9 mouse cellular contexts compared by ENCODE assay signal in the genomic region with DNA sequence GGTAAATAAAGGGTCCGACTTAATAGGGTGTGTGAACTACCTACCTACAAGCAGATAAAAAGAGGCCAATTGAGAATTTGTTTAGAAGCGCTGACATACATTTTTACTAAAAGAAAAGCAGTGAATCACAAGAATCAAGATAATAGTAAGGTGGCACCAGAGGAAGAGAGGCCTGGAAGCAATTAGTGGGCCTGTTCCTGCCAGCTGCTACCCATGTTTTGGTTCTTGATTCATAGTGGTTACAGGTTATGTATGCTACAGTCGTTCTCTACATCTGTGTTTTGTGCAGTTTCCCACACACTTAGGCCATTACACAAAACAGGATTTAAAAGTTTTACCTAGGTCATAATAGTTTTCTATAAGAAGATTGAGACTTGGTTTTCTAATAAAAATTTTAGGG. TPM values are rescaled to one million over a fixed set of nuclear protein-coding genes. Genes with fewer than 3 reads are reported as not detected.
DNase-seq lines count a peak whose midpoint lies in the region; ATAC-seq lines count a peak whose summit lies in the region.
"Had no signal": no experiment of that assay in that cellular context is flagged by ENCODE, and none has a peak within 500 bp of the region (broad histone marks: within the 10 kb centered on the region; RNA-seq: fewer than 3 reads in every experiment).

No protein-coding gene starts in this region.

- H3K9ac ChIP-seq in lung, embryonic 15.5 days, result peak overlapping the region; percentile 37; the same call in 1 of the 2 replicates
- no peak overlapping the region for H3K9ac ChIP-seq in embryonic facial prominence, embryonic 15.5 days
- peak overlapping the region; percentile 88; the same call in 1 of the 2 replicates for H3K9ac ChIP-seq in limb, embryonic 12.5 days (replicated peaks)
- H3K9ac ChIP-seq in stomach, embryonic 14.5 days (replicated peaks; ENCODE audit: low read depth, low read length), result 0 out of 2 replicates have a peak overlapping the region, but pooled peaks have one; percentile 92

- H3K4me3 ChIP-seq in lung, embryonic 15.5 days, result peak overlapping the region; percentile 96
- H3K4me3 ChIP-seq in embryonic facial prominence, embryonic 15.5 days (replicated peaks), result peak overlapping the region; percentile 88
- H3K4me3 ChIP-seq in limb, embryonic 12.5 days (replicated peaks), result peak overlapping the region; percentile 72
- H3K4me3 ChIP-seq in stomach, embryonic 14.5 days (ENCODE audit: low read depth, low read length), result peak overlapping the region; percentile 90

- WGBS in lung, embryonic 15.5 days, result 69% methylated on average over 3 of the region's 3 CpGs
- 50% methylated on average over 3 of the region's 3 CpGs for WGBS in embryonic facial prominence, embryonic 15.5 days
- WGBS in limb, embryonic 12.5 days, result 49% methylated on average over 3 of the region's 3 CpGs
- 68% methylated on average over 3 of the region's 3 CpGs for WGBS in stomach, embryonic 14.5 days

- DNase-seq in lung, postnatal 10 days, result no peak
- no peak for DNase-seq in adrenal gland, postnatal 10 days
- no peak for DNase-seq in frontal cortex, postnatal 36 days (ENCODE audit: low spot score in 2 of 2)
- DNase-seq: cerebellum, adult 11 months had no signal

- H3K4me2 ChIP-seq in lung, embryonic 15.5 days, result peak overlapping the region; percentile 65
- peak overlapping the region; percentile 61 for H3K4me2 ChIP-seq in embryonic facial prominence, embryonic 15.5 days (replicated peaks)
- H3K4me2 ChIP-seq in limb, embryonic 12.5 days, result peak overlapping the region; percentile 72
- H3K4me2 ChIP-seq in stomach, embryonic 14.5 days (replicated peaks; ENCODE audit: low read depth, low read length), result peak overlapping the region; percentile 63

- ATAC-seq in lung, embryonic 15.5 days (ENCODE audit: borderline replicate concordance, extremely low read depth, low FRiP score, low TSS enrichment), result no peak
- no peak for ATAC-seq in embryonic facial prominence, embryonic 15.5 days (ENCODE audit: insufficient number of reproducible peaks, low FRiP score, low TSS enrichment, low read depth)
- ATAC-seq in limb, embryonic 12.5 days (ENCODE audit: insufficient number of reproducible peaks, insufficient read depth, low FRiP score, low TSS enrichment, low read depth), result no peak
- ATAC-seq in stomach, embryonic 14.5 days (ENCODE audit: insufficient number of reproducible peaks, insufficient read depth, low FRiP score, low read depth), result no peak
- ATAC-seq in megakaryocyte-erythroid progenitor cell, adult 5-6 weeks (replicated peaks; ENCODE audit: low FRiP score, low TSS enrichment, poor library complexity, severe bottlenecking), result no peak

- no peaks in the 10 kb centered on the region for H3K9me3 ChIP-seq in lung, embryonic 15.5 days
- no peaks in the 10 kb centered on the region for H3K9me3 ChIP-seq in embryonic facial prominence, embryonic 15.5 days (replicated peaks)
- H3K9me3 ChIP-seq in limb, embryonic 12.5 days, result no peaks in the 10 kb centered on the region
- no peaks in the 10 kb centered on the region for H3K9me3 ChIP-seq in stomach, embryonic 14.5 days (ENCODE audit: control insufficient read depth, low read depth, low read length)

- no peaks in the 10 kb centered on the region for H3K36me3 ChIP-seq in lung, embryonic 15.5 days
- no peaks in the 10 kb centered on the region for H3K36me3 ChIP-seq in embryonic facial prominence, embryonic 15.5 days
- no peaks in the 10 kb centered on the region for H3K36me3 ChIP-seq in limb, embryonic 12.5 days
- no peaks in the 10 kb centered on the region for H3K36me3 ChIP-seq in stomach, embryonic 14.5 days (ENCODE audit: control insufficient read depth, insufficient read depth, low read length)

- peaks cover 4% of the 10 kb centered on the region for H3K4me1 ChIP-seq in lung, embryonic 15.5 days
- peaks cover 3% of the 10 kb centered on the region; the same call in 1 of the 2 replicates for H3K4me1 ChIP-seq in embryonic facial prominence, embryonic 15.5 days
- peaks cover 8% of the 10 kb centered on the region for H3K4me1 ChIP-seq in limb, embryonic 12.5 days (replicated peaks)
- H3K4me1 ChIP-seq in stomach, embryonic 14.5 days (ENCODE audit: control insufficient read depth, insufficient read depth, low read length), result peaks cover 9% of the 10 kb centered on the region; the same call in 1 of the 2 replicates

- H3K27ac ChIP-seq in lung, embryonic 15.5 days, result no peak overlapping the region
- H3K27ac ChIP-seq in embryonic facial prominence, embryonic 15.5 days (replicated peaks), result no peak overlapping the region
- no peak overlapping the region for H3K27ac ChIP-seq in limb, embryonic 12.5 days
- no peak overlapping the region for H3K27ac ChIP-seq in stomach, embryonic 14.5 days (ENCODE audit: low read length)

- H3K27me3 ChIP-seq in lung, embryonic 15.5 days, result no peaks in the 10 kb centered on the region
- no peaks in the 10 kb centered on the region for H3K27me3 ChIP-seq in embryonic facial prominence, embryonic 15.5 days
- no peaks in the 10 kb centered on the region for H3K27me3 ChIP-seq in limb, embryonic 12.5 days
- no peaks in the 10 kb centered on the region for H3K27me3 ChIP-seq in stomach, embryonic 14.5 days (ENCODE audit: control insufficient read depth, insufficient read depth, low read length)

RNA-seq across cellular contexts. Expression of a gene that starts 1.5 kb away (rescaled TPM):
- polyA plus RNA-seq in lung, embryonic 15.5 days (2015; fragmentation: Nextera tagmentation; extraction: Ambion mirVana), result 21.3 and 21.9 TPM in 2 replicates
- polyA plus RNA-seq in embryonic facial prominence, embryonic 15.5 days (2015; fragmentation: Nextera tagmentation; extraction: Ambion mirVana), result 27.1 and 28.4 TPM in 2 replicates
- 25.6 and 33.5 TPM in 2 replicates for polyA plus RNA-seq in limb, embryonic 12.5 days (2016; fragmentation: Nextera tagmentation; extraction: Ambion mirVana)
- 39.6 and 41.8 TPM in 2 replicates for polyA plus RNA-seq in stomach, embryonic 14.5 days (2014; fragmentation: Nextera tagmentation; extraction: Ambion mirVana)
- 10 to 100 TPM; 42.2 to 44.1 TPM for total RNA-seq in adrenal gland, postnatal 10 days (2021)
- total RNA-seq in megakaryocyte-erythroid progenitor cell, adult 5-6 weeks (2014; fragmentation: Nextera tagmentation), result 37.6 and 41.4 TPM in 2 replicates
- 12.3 and 25.8 TPM in 2 replicates for total RNA-seq in megakaryocyte-erythroid progenitor cell, adult 5-6 weeks (2017)

RNA-seq across cellular contexts. Expression of a gene that starts 2.3 kb away (rescaled TPM):
- 94.1 and 107 TPM in 2 replicates for polyA plus RNA-seq in lung, embryonic 15.5 days (2015; fragmentation: Nextera tagmentation; extraction: Ambion mirVana)
- polyA plus RNA-seq in embryonic facial prominence, embryonic 15.5 days (2015; fragmentation: Nextera tagmentation; extraction: Ambion mirVana), result 88.4 and 90.6 TPM in 2 replicates
- 129 and 135 TPM in 2 replicates for polyA plus RNA-seq in limb, embryonic 12.5 days (2016; fragmentation: Nextera tagmentation; extraction: Ambion mirVana)
- polyA plus RNA-seq in stomach, embryonic 14.5 days (2014; fragmentation: Nextera tagmentation; extraction: Ambion mirVana), result 117 and 127 TPM in 2 replicates
- total RNA-seq in adrenal gland, postnatal 10 days (2021), result 10 to 100 TPM; 42.1 to 58.5 TPM
- 129 and 130 TPM in 2 replicates for total RNA-seq in megakaryocyte-erythroid progenitor cell, adult 5-6 weeks (2014; fragmentation: Nextera tagmentation)
- total RNA-seq in megakaryocyte-erythroid progenitor cell, adult 5-6 weeks (2017), result 203 and 248 TPM in 2 replicates
